Mouse (Mus musculus): ENCODE measurements around the gene Sult5a1. TPM values are rescaled to one million over a fixed set of nuclear protein-coding genes. Genes with fewer than 3 reads are reported as not detected.

Sult5a1 gene
- polyA plus RNA-seq, 1 experiment from 2014 or later: 6.8 TPM

- DNase-seq (ENCODE audit: low spot score): no peak
- H3K27me3 ChIP-seq (ENCODE audit: control insufficient read depth, insufficient read depth, low read length): peaks cover 24% of the 10 kb centered on the region
- H3K4me3 ChIP-seq (ENCODE audit: low read depth, low read length): no peak overlapping the region
- no peak overlapping the region for H3K4me2 ChIP-seq (ENCODE audit: low read depth, severe bottlenecking)
- H3K9ac ChIP-seq (ENCODE audit: low read length): no peak overlapping the region
- 81% methylated on average over 9 of the region's 9 CpGs for WGBS
- H3K36me3 ChIP-seq (ENCODE audit: control insufficient read depth, insufficient read depth, low read length): no peaks in the 10 kb centered on the region
- no peak overlapping the region for H3K27ac ChIP-seq (replicated peaks; ENCODE audit: low read depth, low read length)
- no peaks in the 10 kb centered on the region for H3K9me3 ChIP-seq (ENCODE audit: control insufficient read depth, low read length)
- H3K4me1 ChIP-seq (ENCODE audit: control insufficient read depth, insufficient read depth, low read length): peaks cover 11% of the 10 kb centered on the region
- no peak for ATAC-seq (ENCODE audit: insufficient number of reproducible peaks, low FRiP score, low TSS enrichment, low read depth)
These were observed 45.2 kb downstream of the Sult5a1 start for GRCm38 (mm10) chr8:123112892-123113291.

- Histone ChIP-seq H3K9me3 (ENCODE audit: control insufficient read depth, low read length) (no peaks in the 10 kb centered on the region), H3K36me3 (ENCODE audit: control insufficient read depth, insufficient read depth, low read length) (no peaks in the 10 kb centered on the region), H3K4me3 (ENCODE audit: low read depth, low read length) (no peak overlapping the region), H3K4me1 (ENCODE audit: control insufficient read depth, insufficient read depth, low read length) (no peaks in the 10 kb centered on the region), H3K27me3 (ENCODE audit: control insufficient read depth, insufficient read depth, low read length) (peaks cover 1% of the 10 kb centered on the region; the same call in 1 of the 2 replicates), H3K27ac (replicated peaks; ENCODE audit: low read depth, low read length) (no peak overlapping the region), H3K9ac (ENCODE audit: low read length) (no peak overlapping the region), H3K4me2 (ENCODE audit: low read depth, severe bottlenecking) (no peak overlapping the region)
- DNase-seq (ENCODE audit: low spot score) (peak; percentile 81), ATAC-seq (ENCODE audit: insufficient number of reproducible peaks, low FRiP score, low TSS enrichment, low read depth) (peak; percentile 71; the same call in 1 of the 2 replicates)
- WGBS: 20% methylated on average over 4 of the region's 4 CpGs
These were observed 47.5 kb downstream of the Sult5a1 start for GRCm38 (mm10) chr8:123110649-123111048.

- H3K4me2 ChIP-seq (ENCODE audit: low read depth, severe bottlenecking): no peak overlapping the region
- H3K9me3 ChIP-seq (ENCODE audit: control insufficient read depth, low read length): no peaks in the 10 kb centered on the region
- H3K9ac ChIP-seq (ENCODE audit: low read length): no peak overlapping the region
- 85% methylated on average over 5 of the region's 5 CpGs for WGBS
- 0 out of 2 replicates have a peak, but pooled peaks cover 3% of the 10 kb centered on the region for H3K4me1 ChIP-seq (ENCODE audit: control insufficient read depth, insufficient read depth, low read length)
- no peak overlapping the region for H3K4me3 ChIP-seq (ENCODE audit: low read depth, low read length)
- no peak for DNase-seq (ENCODE audit: low spot score)
- no peak for ATAC-seq (ENCODE audit: insufficient number of reproducible peaks, low FRiP score, low TSS enrichment, low read depth)
- H3K36me3 ChIP-seq (ENCODE audit: control insufficient read depth, insufficient read depth, low read length): peaks cover 6% of the 10 kb centered on the region
- no peaks in the 10 kb centered on the region for H3K27me3 ChIP-seq (ENCODE audit: control insufficient read depth, insufficient read depth, low read length)
- no peak overlapping the region for H3K27ac ChIP-seq (replicated peaks; ENCODE audit: low read depth, low read length)
These were observed 49.2 kb downstream of the Sult5a1 start for GRCm38 (mm10) chr8:123108953-123109352.

GRCm38 (mm10) chr8:123108010-123108409, 50.1 kb downstream of the Sult5a1 start:
- Histone ChIP-seq H3K4me3 (ENCODE audit: low read depth, low read length) (no peak overlapping the region), H3K4me2 (ENCODE audit: low read depth, severe bottlenecking) (no peak overlapping the region), H3K4me1 (ENCODE audit: control insufficient read depth, insufficient read depth, low read length) (peaks cover 7% of the 10 kb centered on the region; the same call in 1 of the 2 replicates), H3K36me3 (ENCODE audit: control insufficient read depth, insufficient read depth, low read length) (peaks cover 11% of the 10 kb centered on the region), H3K27ac (replicated peaks; ENCODE audit: low read depth, low read length) (no peak overlapping the region), H3K27me3 (ENCODE audit: control insufficient read depth, insufficient read depth, low read length) (no peaks in the 10 kb centered on the region), H3K9ac (ENCODE audit: low read length) (no peak overlapping the region), H3K9me3 (ENCODE audit: control insufficient read depth, low read length) (no peaks in the 10 kb centered on the region)
- WGBS: 80% methylated on average over 1 of the region's 1 CpGs
- no peak for ATAC-seq (ENCODE audit: insufficient number of reproducible peaks, low FRiP score, low TSS enrichment, low read depth)
- DNase-seq (ENCODE audit: low spot score): no peak

- DNase-seq (ENCODE audit: low spot score) (no peak), ATAC-seq (ENCODE audit: insufficient number of reproducible peaks, low FRiP score, low TSS enrichment, low read depth) (no peak)
- Histone ChIP-seq H3K9me3 (ENCODE audit: control insufficient read depth, low read length) (no peaks in the 10 kb centered on the region), H3K4me3 (ENCODE audit: low read depth, low read length) (no peak overlapping the region), H3K36me3 (ENCODE audit: control insufficient read depth, insufficient read depth, low read length) (peaks cover 11% of the 10 kb centered on the region), H3K4me2 (ENCODE audit: low read depth, severe bottlenecking) (no peak overlapping the region), H3K4me1 (ENCODE audit: control insufficient read depth, insufficient read depth, low read length) (peaks cover 7% of the 10 kb centered on the region; the same call in 1 of the 2 replicates), H3K27ac (replicated peaks; ENCODE audit: low read depth, low read length) (no peak overlapping the region), H3K27me3 (ENCODE audit: control insufficient read depth, insufficient read depth, low read length) (no peaks in the 10 kb centered on the region), H3K9ac (ENCODE audit: low read length) (no peak overlapping the region)
- 54% methylated on average over 2 of the region's 2 CpGs for WGBS
These were observed 51.6 kb downstream of the Sult5a1 start for GRCm38 (mm10) chr8:123106531-123106930.

DNA sequence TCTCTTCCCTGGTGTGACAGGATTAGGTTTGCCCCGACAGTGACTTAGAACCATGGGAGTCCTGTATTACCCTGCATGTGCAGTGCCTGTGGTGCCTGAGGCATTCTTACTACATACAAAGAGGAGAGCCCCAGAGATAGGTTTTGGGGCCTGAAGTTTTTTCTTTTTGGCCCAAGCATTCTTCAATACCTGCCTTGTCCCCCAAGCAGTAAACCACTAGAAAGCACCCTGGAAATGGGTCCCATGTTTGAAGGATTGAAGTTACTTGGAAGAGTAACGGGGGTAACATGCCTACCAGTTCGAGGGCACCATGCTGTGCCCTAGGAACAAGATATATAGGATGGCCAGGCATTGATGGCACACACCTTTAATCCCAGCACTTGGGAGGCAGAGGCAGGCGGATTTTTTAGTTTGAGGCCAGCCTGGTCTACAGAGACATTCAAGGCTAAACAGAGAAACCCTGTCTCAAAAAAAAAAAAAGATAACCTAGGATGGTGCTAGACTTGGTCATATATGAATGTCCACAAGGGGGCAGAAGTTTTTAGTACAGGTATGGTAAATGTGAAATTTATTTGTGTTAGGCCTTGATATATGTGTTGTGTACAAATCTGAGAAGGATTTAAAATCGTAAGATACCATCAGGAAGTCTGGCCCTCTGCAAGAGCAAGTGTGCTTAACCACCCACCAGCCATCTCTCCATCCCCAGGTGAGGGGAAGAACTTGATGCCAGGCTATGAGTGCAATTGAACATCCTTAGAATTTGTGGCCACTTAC, 52.4 kb downstream of the Sult5a1 start:
- Histone ChIP-seq H3K27me3 (ENCODE audit: control insufficient read depth, insufficient read depth, low read length) (no peaks in the 10 kb centered on the region), H3K4me2 (ENCODE audit: low read depth, severe bottlenecking) (no peak overlapping the region), H3K9me3 (ENCODE audit: control insufficient read depth, low read length) (no peaks in the 10 kb centered on the region), H3K27ac (replicated peaks; ENCODE audit: low read depth, low read length) (no peak overlapping the region), H3K4me3 (ENCODE audit: low read depth, low read length) (no peak overlapping the region), H3K9ac (ENCODE audit: low read length) (no peak overlapping the region), H3K36me3 (ENCODE audit: control insufficient read depth, insufficient read depth, low read length) (peaks cover 11% of the 10 kb centered on the region), H3K4me1 (ENCODE audit: control insufficient read depth, insufficient read depth, low read length) (peaks cover 7% of the 10 kb centered on the region; the same call in 1 of the 2 replicates)
- ATAC-seq (ENCODE audit: insufficient number of reproducible peaks, low FRiP score, low TSS enrichment, low read depth) (no peak), DNase-seq (ENCODE audit: low spot score) (peak; percentile 33)
- 73% methylated on average over 5 of the region's 5 CpGs for WGBS

- H3K27ac ChIP-seq (replicated peaks; ENCODE audit: low read depth, low read length): no peak overlapping the region
- H3K4me1 ChIP-seq (ENCODE audit: control insufficient read depth, insufficient read depth, low read length): peaks cover 7% of the 10 kb centered on the region; the same call in 1 of the 2 replicates
- ATAC-seq (ENCODE audit: insufficient number of reproducible peaks, low FRiP score, low TSS enrichment, low read depth): no peak
- WGBS: 85% methylated on average over 6 of the region's 6 CpGs
- peaks cover 11% of the 10 kb centered on the region for H3K36me3 ChIP-seq (ENCODE audit: control insufficient read depth, insufficient read depth, low read length)
- H3K9me3 ChIP-seq (ENCODE audit: control insufficient read depth, low read length): no peaks in the 10 kb centered on the region
- no peak overlapping the region; the same call in 1 of the 2 replicates for H3K4me2 ChIP-seq (ENCODE audit: low read depth, severe bottlenecking)
- peak overlapping the region; percentile 94; the same call in 1 of the 2 replicates for H3K4me3 ChIP-seq (ENCODE audit: low read depth, low read length)
- peak overlapping the region; percentile 96; the same call in 1 of the 2 replicates for H3K9ac ChIP-seq (ENCODE audit: low read length)
- DNase-seq (ENCODE audit: low spot score): no peak
- no peaks in the 10 kb centered on the region for H3K27me3 ChIP-seq (ENCODE audit: control insufficient read depth, insufficient read depth, low read length)
These were observed 53.9 kb downstream of the Sult5a1 start for GRCm38 (mm10) chr8:123104046-123104767.

GRCm38 (mm10) chr8:123103285-123103684, 54.8 kb downstream of the Sult5a1 start:
- Histone ChIP-seq H3K4me1 (ENCODE audit: control insufficient read depth, insufficient read depth, low read length) (peaks cover 7% of the 10 kb centered on the region; the same call in 1 of the 2 replicates), H3K4me3 (ENCODE audit: low read depth, low read length) (peak overlapping the region; percentile 94), H3K36me3 (ENCODE audit: control insufficient read depth, insufficient read depth, low read length) (peaks cover 11% of the 10 kb centered on the region), H3K27ac (replicated peaks; ENCODE audit: low read depth, low read length) (no peak overlapping the region; the same call in 1 of the 2 replicates), H3K4me2 (ENCODE audit: low read depth, severe bottlenecking) (peak overlapping the region; percentile 59), H3K9me3 (ENCODE audit: control insufficient read depth, low read length) (no peaks in the 10 kb centered on the region), H3K27me3 (ENCODE audit: control insufficient read depth, insufficient read depth, low read length) (no peaks in the 10 kb centered on the region), H3K9ac (ENCODE audit: low read length) (peak overlapping the region; percentile 96)
- whole genome bisulfite sequencing: 18% methylated on average over 14 of the region's 15 CpGs
- DNase-seq (ENCODE audit: low spot score) (no peak), ATAC-seq (ENCODE audit: insufficient number of reproducible peaks, low FRiP score, low TSS enrichment, low read depth) (no peak)

Measured in limb, embryonic 11.5 days (tissue).